Mouse (Mus musculus) testis, adult 2 months (tissue): ENCODE results near the gene Fto.

Source experiments
- CTCF ChIP-seq: fragments of 200-500 bp; IDR thresholded peaks from 2 replicates; pipeline ENCODE4 v1.5.1; 2012; ENCODE audit warnings: low read depth, mild to moderate bottlenecking, inconsistent platforms, low read length, moderate library complexity; ENCODE audit not compliant: control insufficient read depth, insufficient read depth, insufficient replicate concordance
- POLR2A ChIP-seq: fragments of 200-500 bp; IDR thresholded peaks from 2 replicates; pipeline ENCODE4 v1.6.1; 2012; ENCODE audit warnings: low read depth, mild to moderate bottlenecking, inconsistent platforms, low read length, moderate library complexity; ENCODE audit not compliant: control insufficient read depth

GRCm38 (mm10) chr8:91524056-91524864, 210.9 kb downstream of the Fto start:
- no peak for TF ChIP-seq POLR2A
- no peak for TF ChIP-seq CTCF
